Mouse (Mus musculus): ENCODE data around the gene Pax3.

- no peak for TF ChIP-seq POLR2A (IDR thresholded peaks at IDR 0.05; ENCODE audit: borderline replicate concordance, low read depth, low read length)
- no peak for TF ChIP-seq CTCF (IDR thresholded peaks at IDR 0.05; ENCODE audit: low read depth, low read length)
Observed at GRCm38 (mm10) chr1:78217151-78218034, 20.5 kb upstream of the Pax3 start.

Data from bone marrow macrophage, adult 2 months (primary cell).